Mouse (Mus musculus): ENCODE measurements around the gene Cabp2.
"Not testable (repeated sequence)": the region's sequence is repeated elsewhere in the genome, so short reads cannot be mapped to it uniquely, and the experiment has no call there.

The Cabp2 gene

DNA sequence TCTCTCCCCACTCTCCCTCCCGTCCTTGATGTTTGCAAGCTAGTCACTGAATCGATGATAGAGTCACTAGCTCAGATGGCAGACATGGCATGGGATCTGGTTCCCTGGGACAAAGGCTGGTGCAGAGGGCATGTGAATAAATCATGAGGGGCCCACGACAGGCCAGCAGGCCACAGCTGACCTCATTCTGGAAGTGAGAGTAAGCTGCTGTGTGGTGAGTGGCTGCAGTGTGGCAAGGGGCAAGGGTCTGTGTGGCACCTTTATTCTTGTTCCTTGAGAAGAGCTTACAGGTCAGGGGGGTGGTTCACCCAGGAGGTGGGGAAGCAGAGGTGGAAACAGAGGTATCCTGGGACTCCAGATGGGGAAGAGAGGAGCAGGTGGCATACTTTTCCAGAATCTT lies at the start of gene Cabp2:
TSS of gene Cabp2 (plus strand) at position 185 of the 400 bp plus-strand sequence.
- DNase-seq = no peak

- no peak for DNase-seq
Measured at GRCm38 (mm10) chr19:4032668-4033067, 48.7 kb upstream of the Cabp2 start.

DNA sequence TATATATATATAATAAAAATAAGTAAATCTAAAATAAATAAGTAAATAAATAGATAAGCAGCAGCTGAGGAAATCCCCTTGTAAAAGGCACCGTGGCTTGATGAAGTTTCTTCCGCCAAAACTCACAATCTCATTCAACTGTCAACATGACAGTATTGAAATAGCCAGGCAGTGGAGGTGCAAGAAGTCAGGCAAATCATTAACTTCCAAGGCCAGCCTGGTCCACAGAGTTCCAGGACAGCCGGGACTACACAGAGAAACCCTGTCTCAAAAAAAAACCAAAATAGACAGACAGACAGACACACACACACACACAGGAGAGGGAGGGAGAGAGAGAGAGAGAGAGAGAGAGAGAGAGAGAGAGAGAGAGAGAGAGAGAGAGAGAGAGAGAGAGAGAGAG lies 48.1 kb upstream of the Cabp2 start:
- no peak for DNase-seq

DNA sequence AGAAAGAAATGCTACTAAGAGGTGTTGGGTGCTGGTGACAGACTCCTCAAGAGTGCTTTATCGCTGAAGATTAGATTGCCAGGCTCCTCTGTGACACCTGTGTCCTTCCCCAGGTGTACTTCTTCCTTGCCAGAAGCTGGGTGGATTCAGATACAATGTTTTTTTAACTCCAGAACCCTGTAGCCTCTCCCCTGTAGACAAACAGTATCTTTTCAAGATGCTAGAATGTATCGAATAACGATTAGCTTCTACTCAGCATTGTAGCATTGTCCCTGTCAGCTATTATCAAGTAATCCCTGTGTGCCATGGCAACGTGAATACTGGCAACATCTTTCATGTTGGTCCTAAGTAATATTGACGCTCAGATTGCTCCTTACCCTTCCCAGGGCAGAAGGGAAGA lies 47.6 kb upstream of the Cabp2 start:
- no peak for DNase-seq

GRCm38 (mm10) chr19:4036327-4037045 lies 44.9 kb upstream of the Cabp2 start:
- DNase-seq = peak; percentile 12

DNA sequence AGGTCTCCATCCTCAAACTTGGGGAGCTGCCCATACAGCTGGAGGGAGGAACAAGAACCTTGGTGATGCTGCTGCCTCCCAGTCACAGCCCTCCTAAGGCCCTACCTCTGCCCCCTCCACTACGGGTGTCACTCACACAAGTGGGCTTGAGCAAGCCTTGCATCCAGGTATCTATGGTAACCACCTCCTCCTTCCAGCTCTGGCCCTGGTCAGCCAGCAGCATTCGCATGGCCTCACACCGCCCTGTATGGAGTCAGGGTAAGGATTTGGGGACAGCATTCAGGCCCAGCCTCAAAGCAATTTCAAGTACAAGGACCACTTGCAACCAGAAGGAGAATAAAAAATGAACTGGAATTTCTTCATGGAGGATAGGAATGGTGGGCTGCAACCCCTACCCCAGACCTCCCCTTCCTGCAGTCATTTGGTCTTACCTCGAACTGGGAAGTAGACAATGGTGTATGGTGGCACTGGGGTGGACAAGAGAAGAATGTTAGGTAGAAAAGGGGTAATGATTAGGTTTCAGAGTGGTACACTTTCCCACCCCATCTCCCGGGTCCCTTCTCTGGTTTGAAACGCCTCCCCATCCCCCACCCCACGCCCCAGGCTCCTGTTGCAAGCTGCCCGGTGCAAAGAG lies 44.1 kb upstream of the Cabp2 start:
- DNase-seq = not testable (repeated sequence)

DNA sequence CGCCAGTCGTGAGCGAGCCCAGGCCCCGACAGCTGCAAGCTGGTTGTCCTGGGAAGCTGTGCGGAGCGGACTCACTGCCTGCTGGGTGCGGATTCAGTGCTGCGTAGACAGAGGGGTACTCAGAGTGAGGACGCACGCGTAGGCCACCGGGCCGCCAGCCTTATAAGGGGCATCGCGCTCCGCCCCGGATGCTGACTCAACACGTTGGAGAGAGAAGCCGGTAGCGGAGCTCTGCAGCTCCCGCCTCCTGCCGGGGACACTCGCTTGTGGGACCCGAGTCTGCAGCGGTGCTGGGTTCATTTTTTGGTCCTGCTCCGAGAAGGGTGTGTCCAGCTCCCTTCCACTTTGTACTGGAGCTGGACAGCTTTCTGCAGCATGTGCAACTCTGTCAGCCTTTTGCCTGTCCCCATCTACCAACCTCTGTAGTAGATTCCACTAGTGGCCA lies 43.6 kb upstream of the Cabp2 start, which contains the start of gene Gstp1:
TSS of gene Gstp1 (minus strand) at position 198 of the 445 bp plus-strand sequence.
- peak; percentile 81 for DNase-seq

DNA sequence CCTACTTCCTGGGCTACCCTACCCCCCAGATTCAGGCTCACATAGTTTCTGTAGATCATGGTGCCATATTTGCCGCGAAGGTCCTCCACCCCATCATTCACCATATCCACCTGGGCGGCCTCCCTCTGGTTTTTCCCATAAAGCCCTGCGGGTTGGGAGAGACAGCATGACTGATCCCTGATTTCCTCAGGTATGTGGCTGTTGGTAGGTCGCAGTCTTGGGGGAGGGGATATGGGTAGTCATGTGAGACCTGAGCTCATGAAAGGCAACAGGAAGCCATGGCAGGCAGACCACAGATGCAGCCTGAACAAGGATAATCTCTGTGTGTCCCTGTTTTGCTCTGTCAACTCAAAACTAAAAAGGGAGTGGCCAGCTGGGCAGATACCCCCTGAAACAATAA lies 40.4 kb upstream of the Cabp2 start:
- not testable (repeated sequence) for DNase-seq

GRCm38 (mm10) chr19:4041500-4041899 lies 39.9 kb upstream of the Cabp2 start:
- DNase-seq = not testable (repeated sequence)

GRCm38 (mm10) chr19:4042124-4042523 lies 39.3 kb upstream of the Cabp2 start:
- no peak for DNase-seq

- DNase-seq = not testable (repeated sequence)
Measured at GRCm38 (mm10) chr19:4044109-4044508, 37.3 kb upstream of the Cabp2 start.

- DNase-seq = peak; percentile 78
Measured at GRCm38 (mm10) chr19:4045966-4046865, 35.2 kb upstream of the Cabp2 start, which contains the start of gene Gstp2. Gene Gstp2 (minus strand): TSS chr19:4046023.

GRCm38 (mm10) chr19:4046866-4047254 lies 34.5 kb upstream of the Cabp2 start:
- no peak for DNase-seq

- DNase-seq = peak; percentile 87
Measured at GRCm38 (mm10) chr19:4047859-4048258, 33.5 kb upstream of the Cabp2 start.

DNA sequence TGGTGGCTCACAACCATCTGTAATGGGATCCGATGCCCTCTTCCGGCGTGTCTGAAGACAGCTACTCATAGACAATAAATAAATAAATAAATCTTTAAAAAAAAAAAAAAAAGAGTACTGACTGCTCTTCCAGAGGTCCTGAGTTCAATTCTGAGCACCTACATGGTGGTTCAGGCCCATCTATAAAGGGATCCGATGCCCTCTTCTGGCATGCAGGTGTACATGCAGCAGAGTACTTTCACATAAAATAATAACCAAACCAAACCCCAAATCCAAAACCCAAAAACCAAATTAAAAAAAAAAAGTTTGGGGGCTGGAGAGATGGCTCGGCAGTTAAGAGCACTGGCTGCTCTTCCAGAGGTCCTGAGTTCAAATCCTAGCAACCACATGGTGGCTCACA lies 32.3 kb upstream of the Cabp2 start:
- DNase-seq = not testable (repeated sequence)

GRCm38 (mm10) chr19:4051016-4051415 lies 30.4 kb upstream of the Cabp2 start:
- DNase-seq = no peak

- DNase-seq = peak; percentile 69
Measured at GRCm38 (mm10) chr19:4051741-4052515, 29.4 kb upstream of the Cabp2 start.

DNA sequence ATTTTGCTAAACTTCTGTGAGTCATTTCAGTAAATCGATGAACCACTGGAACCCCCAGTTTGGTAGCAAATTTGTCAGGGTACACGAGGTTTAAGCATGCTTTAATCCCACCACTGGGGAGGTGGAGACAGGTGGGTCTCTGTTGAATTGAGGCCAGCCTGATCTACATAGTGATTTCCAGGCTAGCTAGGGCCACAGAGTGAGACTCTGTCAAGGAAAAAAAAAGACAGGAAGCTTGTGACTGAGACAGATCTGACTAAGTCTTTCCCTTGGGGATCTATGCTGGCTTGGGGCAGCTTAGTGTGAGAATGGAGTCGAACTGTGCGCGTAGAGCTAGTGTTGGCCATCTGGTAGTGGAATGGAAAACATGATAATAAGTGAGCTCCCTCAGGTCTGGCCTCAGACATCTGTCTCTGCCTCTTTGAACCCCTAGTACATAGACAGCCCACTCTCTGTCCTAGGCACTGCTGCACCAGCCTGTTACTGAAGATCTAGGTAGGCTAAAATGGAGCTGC lies 28.8 kb upstream of the Cabp2 start:
- no peak for DNase-seq

- no peak for DNase-seq
Measured at GRCm38 (mm10) chr19:4054613-4055012, 26.8 kb upstream of the Cabp2 start.

DNA sequence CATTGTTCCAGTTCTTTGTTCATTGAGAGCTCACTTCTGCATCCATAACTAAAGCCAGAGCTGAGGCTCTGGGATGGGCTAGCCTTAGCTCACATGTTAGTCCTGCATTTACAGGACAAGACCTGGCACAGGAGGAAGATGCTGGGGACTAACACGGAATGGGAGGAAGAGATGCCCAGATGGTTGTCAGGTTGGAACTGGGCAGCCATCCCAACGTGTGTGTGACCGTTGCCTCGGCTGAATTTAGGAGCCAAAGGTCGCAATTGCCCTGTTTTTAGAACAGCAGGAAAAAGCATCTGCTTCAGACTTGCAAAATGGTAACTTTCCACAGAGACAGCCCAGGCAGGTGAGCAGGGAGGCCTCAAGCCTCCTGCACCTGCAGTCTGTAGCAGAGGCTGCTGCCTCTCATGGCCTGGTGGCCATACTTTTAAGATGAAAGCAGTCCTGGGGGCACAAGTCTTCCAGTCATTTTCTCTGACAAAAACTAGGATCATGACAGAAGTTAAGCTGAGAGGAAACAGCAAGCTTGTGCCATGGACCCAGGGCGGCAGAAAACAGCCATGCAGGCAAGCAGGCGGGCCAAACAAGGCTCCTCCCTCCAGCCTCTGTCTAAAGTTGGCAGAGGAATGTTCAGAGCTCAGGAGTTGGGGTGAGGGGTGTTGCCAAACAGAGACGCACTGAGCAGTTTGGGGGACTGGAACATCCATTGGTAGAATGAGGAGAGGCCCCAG lies 26.0 kb upstream of the Cabp2 start:
- peak; percentile 69 for DNase-seq

- DNase-seq = no peak
Measured at GRCm38 (mm10) chr19:4055947-4056693, 25.3 kb upstream of the Cabp2 start.

Data from cerebellum, adult 8-10 months (tissue).